Mouse (Mus musculus) R1 (cell line): ENCODE measurements around the gene Mettl13.

Experiments used
- DNase-seq: peaks from one replicate; pipeline ENCODE4 v3.0.0-alpha.2; 2018; ENCODE audit warnings: low read depth, low spot score

Gene Mettl13

GRCm38 (mm10) chr1:162532330-162532729, 16.0 kb downstream of the Mettl13 start:
- DNase-seq = no peak

GRCm38 (mm10) chr1:162531584-162531983, 16.8 kb downstream of the Mettl13 start:
- no peak for DNase-seq

GRCm38 (mm10) chr1:162530666-162531065, 17.7 kb downstream of the Mettl13 start:
- DNase-seq = no peak

- DNase-seq = no peak
Observed at GRCm38 (mm10) chr1:162529651-162530050, 18.7 kb downstream of the Mettl13 start.

- DNase-seq = no peak
Observed at GRCm38 (mm10) chr1:162515116-162515515, 33.2 kb downstream of the Mettl13 start.

- DNase-seq = no peak
Observed at GRCm38 (mm10) chr1:162510013-162510356, 38.4 kb downstream of the Mettl13 start.

- DNase-seq = peak; percentile 16
Observed at GRCm38 (mm10) chr1:162509329-162510012, 38.9 kb downstream of the Mettl13 start.

GRCm38 (mm10) chr1:162508211-162509005, 39.9 kb downstream of the Mettl13 start:
- DNase-seq = no peak

GRCm38 (mm10) chr1:162506516-162506915, 41.8 kb downstream of the Mettl13 start:
- DNase-seq = no peak

GRCm38 (mm10) chr1:162505649-162506048, 42.7 kb downstream of the Mettl13 start:
- DNase-seq = no peak
